Mouse (Mus musculus) liver, embryonic 12.5 days (tissue): ENCODE results near the gene Pik3ca. TPM values are rescaled to one million over a fixed set of nuclear protein-coding genes. Genes with fewer than 3 reads are reported as not detected.

Source experiments
- ATAC-seq: fragments of 200-750 bp; cut with Nextera tagmentation; 2 replicates; pipeline ENCODE4 v1.8.0; 2017; ENCODE audit warnings: moderate number of reproducible peaks, mild to moderate bottlenecking, moderate library complexity
- H3K27ac ChIP-seq: fragments of 300-500 bp; sonication (generic); 2 replicates; pipeline ENCODE4 v1.5.1; 2016; ENCODE audit warnings: mild to moderate bottlenecking
- H3K27me3 ChIP-seq: fragments of 300-500 bp; sonication (generic); replicated peaks from 2 replicates; pipeline ENCODE4 v1.6.1; 2016; ENCODE audit warnings: mild to moderate bottlenecking, moderate library complexity
- H3K36me3 ChIP-seq: fragments of 300-500 bp; sonication (generic); 2 replicates; pipeline ENCODE4 v1.6.1; 2016; ENCODE audit warnings: mild to moderate bottlenecking, moderate library complexity
- H3K4me1 ChIP-seq: fragments of 300-500 bp; sonication (generic); 2 replicates; pipeline ENCODE4 v1.6.1; 2016
- H3K4me2 ChIP-seq: fragments of 300-500 bp; sonication (generic); 2 replicates; pipeline ENCODE4 v1.6.1; 2016; ENCODE audit warnings: mild to moderate bottlenecking, moderate library complexity
- H3K4me3 ChIP-seq: fragments of 300-500 bp; sonication (generic); 2 replicates; pipeline ENCODE4 v1.5.1; 2016; ENCODE audit warnings: mild to moderate bottlenecking, moderate library complexity
- H3K9ac ChIP-seq: fragments of 300-500 bp; sonication (generic); 2 replicates; pipeline ENCODE4 v1.6.1; 2016; ENCODE audit warnings: mild to moderate bottlenecking, moderate library complexity
- H3K9me3 ChIP-seq: fragments of 300-500 bp; sonication (generic); replicated peaks from 2 replicates; pipeline ENCODE4 v1.6.1; 2016; ENCODE audit warnings: mild to moderate bottlenecking, moderate library complexity
- WGBS: fragments of 180-500 bp; shearing (Covaris S2); methylation state at CpG from one replicate; pipeline ENCODE4 v1.1.7; 2016; ENCODE audit not compliant: insufficient replicate concordance; 5-methylcytosine and 5-hydroxymethylcytosine counted together
- polyA plus RNA-seq: library from polyadenylated mRNA; unstranded; fragments of >200 nt; fragmentation: Nextera tagmentation; extraction: Ambion mirVana; gene quantifications from 2 replicates; pipeline ENCODE4 v1.2.1, GENCODE M21; 2016

The Pik3ca gene
- polyA plus RNA-seq, 1 experiment from 2014 or later: 5.6 TPM

DNA sequence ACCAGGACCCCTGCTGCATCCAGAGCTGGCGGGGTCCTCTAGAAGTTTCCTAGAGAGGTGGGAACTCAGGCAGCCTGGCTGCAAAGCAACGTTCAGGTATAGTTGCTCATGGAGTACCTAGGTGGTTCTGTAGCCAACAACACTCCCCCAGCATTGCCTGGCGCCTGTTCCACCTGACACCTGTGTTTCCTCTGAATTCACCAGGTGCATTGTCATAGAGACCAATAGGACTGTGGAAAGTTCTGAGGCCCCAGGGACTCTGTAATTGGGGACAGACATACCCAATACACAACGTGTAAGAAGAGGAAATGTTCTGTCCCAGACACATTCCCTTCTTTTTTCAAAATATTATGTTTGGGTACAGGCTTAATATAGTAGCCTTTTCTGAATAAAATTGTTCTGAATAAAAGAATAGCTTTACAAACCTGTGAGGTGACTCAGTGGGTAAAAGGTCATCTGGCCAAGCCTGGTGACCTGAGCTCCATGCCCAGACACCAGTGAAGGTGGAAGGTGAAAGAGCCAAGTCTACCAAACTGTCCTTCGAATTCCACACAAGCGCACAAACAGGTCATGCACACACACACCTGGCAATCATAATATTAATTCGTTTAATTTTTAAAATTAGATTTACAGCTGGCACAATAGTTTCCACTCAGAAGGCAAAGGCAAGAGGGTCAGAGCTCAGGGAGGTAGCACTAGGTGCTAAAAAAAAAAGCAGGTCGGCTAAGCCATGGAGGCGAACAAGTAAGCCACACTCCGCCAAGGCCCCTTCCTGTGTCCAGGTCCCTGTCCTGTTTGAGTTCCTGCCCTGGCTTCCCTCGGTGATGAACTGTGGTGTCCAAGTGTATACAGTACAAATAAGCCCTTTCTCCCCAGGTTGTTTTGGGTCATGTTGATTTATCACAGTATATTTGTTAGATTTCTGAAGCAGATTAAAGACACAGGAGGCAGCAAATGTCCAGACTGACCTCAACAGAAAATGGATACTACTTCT is 94.9 kb downstream of the Pik3ca start, which contains the start of gene Kcnmb3:
Gene Kcnmb3, minus strand, starts transcription at position 135 of the 994 bp plus-strand sequence.
- H3K9ac ChIP-seq: no peak within 1 kb of the TSS
- no peaks in the 10 kb centered on the region for H3K9me3 ChIP-seq
- no peaks in the 10 kb centered on the region for H3K4me1 ChIP-seq
- H3K4me3 ChIP-seq: no peak within 1 kb of the TSS
- H3K27ac ChIP-seq: no peak within 1 kb of the TSS
- no peak within 1 kb of the TSS for H3K4me2 ChIP-seq
- H3K36me3 ChIP-seq: no peaks in the 10 kb centered on the region
- WGBS: 59% methylated on average over 11 of the region's 11 CpGs
- ATAC-seq: no peak
- no peaks in the 10 kb centered on the region for H3K27me3 ChIP-seq

DNA sequence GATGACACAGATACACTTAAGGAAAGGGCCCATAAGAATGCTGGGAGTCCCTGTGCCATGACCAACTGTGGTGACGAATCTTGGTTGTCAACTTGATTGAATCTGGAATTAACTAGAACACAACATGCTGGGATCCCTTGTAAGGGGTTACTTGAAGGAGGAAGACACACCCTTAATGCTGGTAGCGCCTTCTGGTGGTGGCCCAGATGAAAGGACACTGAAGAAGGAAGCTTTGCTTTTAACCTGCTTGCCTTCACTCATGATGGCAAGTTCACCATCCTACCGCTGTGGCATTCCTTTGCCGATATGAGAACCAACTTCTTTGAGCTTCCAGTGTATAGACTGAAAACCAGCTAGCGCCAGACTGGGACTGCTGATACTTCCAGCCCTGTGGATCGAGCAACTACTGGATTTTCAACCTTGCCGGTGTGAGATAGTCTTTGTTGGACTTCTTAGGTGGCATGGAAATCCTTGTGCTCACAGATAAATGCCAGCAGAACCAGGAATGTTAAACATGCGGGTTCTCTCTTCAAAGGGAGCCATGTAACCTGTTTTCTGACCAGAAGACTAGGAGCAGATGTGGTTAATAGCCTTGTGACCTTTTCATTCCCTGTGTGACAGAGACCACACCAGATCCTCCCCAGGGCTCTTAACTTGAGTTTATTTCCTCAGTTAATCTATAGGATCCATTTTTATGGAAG is 97.1 kb downstream of the Pik3ca start:
- H3K9me3 ChIP-seq: no peaks in the 10 kb centered on the region
- no peak overlapping the region for H3K4me3 ChIP-seq
- H3K4me2 ChIP-seq: no peak overlapping the region
- 68% methylated on average over 8 of the region's 8 CpGs for WGBS
- H3K9ac ChIP-seq: no peak overlapping the region
- no peak overlapping the region for H3K27ac ChIP-seq
- ATAC-seq: no peak
- H3K4me1 ChIP-seq: no peaks in the 10 kb centered on the region
- H3K36me3 ChIP-seq: no peaks in the 10 kb centered on the region
- H3K27me3 ChIP-seq: no peaks in the 10 kb centered on the region

DNA sequence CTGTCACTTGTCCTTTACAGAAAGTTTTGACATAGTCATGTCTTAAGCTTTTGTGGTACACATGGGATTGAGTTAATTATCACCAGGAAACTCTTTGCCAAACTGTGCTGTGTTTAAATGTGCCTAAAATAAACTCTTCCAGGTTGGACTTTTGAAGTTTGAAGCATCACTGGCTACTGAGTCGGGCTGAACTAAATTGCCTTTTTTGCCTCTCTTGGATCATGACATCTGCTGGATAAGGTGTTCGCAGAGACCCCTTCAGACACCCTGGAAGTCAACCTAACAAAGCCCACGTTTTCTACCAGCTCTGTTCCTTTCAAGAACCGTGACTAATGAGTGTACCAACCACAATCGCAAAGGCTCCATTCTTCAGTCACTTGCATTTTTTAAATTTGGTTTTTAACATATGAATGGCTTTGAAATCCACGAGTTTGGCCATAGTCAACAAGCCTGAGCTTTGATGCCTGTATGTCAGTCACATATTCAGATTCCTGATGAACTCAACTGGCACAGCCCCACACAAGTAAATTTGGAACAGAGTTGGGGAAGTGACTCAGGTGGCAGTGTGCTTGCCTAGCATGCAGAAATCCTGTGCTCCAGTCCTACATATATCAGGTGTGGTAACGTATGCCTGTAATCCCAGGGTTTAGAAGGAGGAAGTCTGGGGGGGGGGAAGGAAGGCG is 97.8 kb downstream of the Pik3ca start:
- no peak for ATAC-seq
- no peaks in the 10 kb centered on the region for H3K9me3 ChIP-seq
- WGBS: 49% methylated on average over 8 of the region's 8 CpGs

DNA sequence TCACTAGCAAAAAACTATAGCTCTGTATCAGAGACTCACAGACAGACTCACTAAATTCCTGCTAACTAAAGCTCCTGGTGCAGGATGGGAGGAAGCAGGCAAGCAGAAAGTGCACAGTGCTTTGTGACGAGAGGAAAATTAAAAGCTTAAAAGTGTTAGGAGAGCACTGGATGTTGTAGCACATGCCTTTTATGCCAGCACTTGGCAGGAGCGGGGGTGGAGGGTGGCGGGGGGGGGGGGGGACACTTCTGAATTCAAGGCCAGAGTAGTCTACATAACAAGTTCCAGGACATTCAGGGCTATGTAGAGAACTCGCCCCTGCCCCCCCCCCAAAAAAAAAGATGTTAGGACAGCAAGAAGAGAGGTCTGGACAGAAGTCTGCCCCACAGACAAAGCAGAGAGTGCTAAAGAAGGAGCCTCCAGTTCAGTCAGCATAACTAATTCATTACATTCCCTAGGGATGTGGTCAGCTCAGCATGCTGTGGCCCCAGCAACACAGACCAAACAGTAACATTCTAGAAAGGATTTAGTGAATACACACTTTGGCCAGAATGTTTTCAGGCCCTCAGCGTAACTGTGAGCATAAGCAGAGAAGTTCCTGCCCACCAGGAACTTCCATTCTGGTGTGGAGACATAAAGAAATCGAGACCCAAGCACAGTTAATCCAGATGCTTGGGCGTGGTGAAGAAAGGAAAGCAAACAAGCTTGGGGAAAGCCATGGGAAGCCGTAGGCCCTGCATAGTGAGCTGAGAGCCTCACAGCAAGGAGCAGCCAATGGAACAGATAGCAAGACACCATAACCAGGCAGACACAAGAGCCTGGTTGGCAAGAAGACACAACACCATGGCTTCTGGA is 98.6 kb downstream of the Pik3ca start:
- ATAC-seq: no peak
- no peak overlapping the region for H3K9ac ChIP-seq
- H3K27ac ChIP-seq: no peak overlapping the region
- H3K27me3 ChIP-seq: no peaks in the 10 kb centered on the region
- no peak overlapping the region for H3K4me3 ChIP-seq
- H3K36me3 ChIP-seq: no peaks in the 10 kb centered on the region
- H3K4me1 ChIP-seq: no peaks in the 10 kb centered on the region
- H3K4me2 ChIP-seq: no peak overlapping the region
- no peaks in the 10 kb centered on the region for H3K9me3 ChIP-seq
- 45% methylated on average over 7 of the region's 8 CpGs for WGBS

More for the DNA sequence above, 97.8 kb downstream of the Pik3ca start:
- no peaks in the 10 kb centered on the region for H3K27me3 ChIP-seq
- H3K4me3 ChIP-seq: no peak overlapping the region
- H3K27ac ChIP-seq: no peak overlapping the region
- no peaks in the 10 kb centered on the region for H3K36me3 ChIP-seq
- no peaks in the 10 kb centered on the region for H3K4me1 ChIP-seq
- no peak overlapping the region for H3K9ac ChIP-seq
- H3K4me2 ChIP-seq: no peak overlapping the region

DNA sequence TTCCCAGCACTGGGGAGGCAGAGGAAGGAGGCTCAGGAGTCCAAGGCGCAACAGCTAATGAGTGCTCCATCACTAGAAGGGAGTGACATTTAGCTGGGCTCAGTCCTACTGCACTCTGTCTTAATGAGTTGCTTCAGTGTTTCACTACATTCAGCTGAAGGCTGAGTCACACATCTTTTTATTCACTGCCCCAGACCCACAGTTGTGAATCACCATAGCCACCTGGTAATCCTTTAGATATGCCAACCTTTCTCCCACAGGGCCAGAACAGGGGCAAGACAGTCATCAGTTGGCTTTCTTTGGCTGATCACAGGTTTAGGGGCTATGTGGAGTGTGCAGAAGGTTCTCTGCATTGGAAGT is 99.2 kb downstream of the Pik3ca start:
- H3K27me3 ChIP-seq: no peaks in the 10 kb centered on the region
- H3K27ac ChIP-seq: no peak overlapping the region
- no peaks in the 10 kb centered on the region for H3K4me1 ChIP-seq
- no peak for ATAC-seq
- H3K9me3 ChIP-seq: no peaks in the 10 kb centered on the region
- 93% methylated on average over 1 of the region's 1 CpGs for WGBS
- H3K4me3 ChIP-seq: no peak overlapping the region
- H3K9ac ChIP-seq: no peak overlapping the region
- no peaks in the 10 kb centered on the region for H3K36me3 ChIP-seq
- H3K4me2 ChIP-seq: no peak overlapping the region

DNA sequence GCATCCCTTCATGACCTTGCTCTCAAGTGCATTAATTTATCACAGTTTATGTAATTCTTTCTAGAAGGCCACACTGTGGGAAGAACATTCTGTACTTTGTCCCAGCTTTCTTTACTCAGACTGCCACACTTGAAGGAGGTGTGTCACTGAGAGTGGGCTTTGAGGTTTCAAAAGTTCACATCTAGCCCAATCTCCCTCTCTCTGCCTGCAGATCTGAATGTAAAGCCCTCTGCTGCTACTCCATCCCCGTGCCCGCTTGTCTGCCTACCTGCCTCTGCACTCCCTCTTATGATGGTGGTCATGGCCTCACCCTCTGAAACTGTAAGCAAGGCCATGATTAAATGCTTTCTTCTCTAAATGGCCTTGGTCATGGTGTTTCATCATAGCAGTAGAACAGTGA is 102.9 kb downstream of the Pik3ca start:
- Histone ChIP-seq H3K27me3 (no peaks in the 10 kb centered on the region), H3K9me3 (no peaks in the 10 kb centered on the region), H3K4me2 (no peak overlapping the region), H3K4me3 (no peak overlapping the region), H3K4me1 (no peaks in the 10 kb centered on the region), H3K27ac (no peak overlapping the region), H3K36me3 (no peaks in the 10 kb centered on the region), H3K9ac (no peak overlapping the region)
- WGBS: 80% methylated on average over 2 of the region's 2 CpGs
- no peak for ATAC-seq

DNA sequence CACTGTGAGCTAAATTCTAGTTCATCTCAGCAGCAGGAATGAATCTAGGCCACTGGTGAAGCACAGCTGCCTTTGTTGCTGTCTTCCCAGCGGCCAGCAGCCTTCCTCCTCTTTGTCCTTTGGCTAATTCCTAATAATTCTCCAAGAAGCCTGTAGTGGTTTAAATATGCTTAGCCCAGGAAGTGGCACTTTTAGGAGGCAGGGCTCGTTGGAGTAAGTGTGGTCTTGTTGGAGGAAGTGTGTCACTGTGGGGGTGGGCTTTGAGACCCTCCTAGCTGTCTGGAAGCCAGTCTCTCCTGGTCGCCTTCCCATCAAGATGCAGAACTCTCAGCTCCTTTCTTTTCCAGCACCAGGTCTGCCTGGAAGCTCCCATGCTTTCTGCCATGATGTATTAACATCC is 108.4 kb downstream of the Pik3ca start:
- no peak overlapping the region for H3K4me3 ChIP-seq
- H3K27me3 ChIP-seq: no peaks in the 10 kb centered on the region
- no peaks in the 10 kb centered on the region for H3K36me3 ChIP-seq
- peaks cover 23% of the 10 kb centered on the region for H3K4me1 ChIP-seq
- no peak overlapping the region for H3K9ac ChIP-seq
- WGBS: 39% methylated on average over 3 of the region's 3 CpGs
- H3K4me2 ChIP-seq: no peak overlapping the region
- no peak overlapping the region for H3K27ac ChIP-seq
- no peak for ATAC-seq
- no peaks in the 10 kb centered on the region for H3K9me3 ChIP-seq

DNA sequence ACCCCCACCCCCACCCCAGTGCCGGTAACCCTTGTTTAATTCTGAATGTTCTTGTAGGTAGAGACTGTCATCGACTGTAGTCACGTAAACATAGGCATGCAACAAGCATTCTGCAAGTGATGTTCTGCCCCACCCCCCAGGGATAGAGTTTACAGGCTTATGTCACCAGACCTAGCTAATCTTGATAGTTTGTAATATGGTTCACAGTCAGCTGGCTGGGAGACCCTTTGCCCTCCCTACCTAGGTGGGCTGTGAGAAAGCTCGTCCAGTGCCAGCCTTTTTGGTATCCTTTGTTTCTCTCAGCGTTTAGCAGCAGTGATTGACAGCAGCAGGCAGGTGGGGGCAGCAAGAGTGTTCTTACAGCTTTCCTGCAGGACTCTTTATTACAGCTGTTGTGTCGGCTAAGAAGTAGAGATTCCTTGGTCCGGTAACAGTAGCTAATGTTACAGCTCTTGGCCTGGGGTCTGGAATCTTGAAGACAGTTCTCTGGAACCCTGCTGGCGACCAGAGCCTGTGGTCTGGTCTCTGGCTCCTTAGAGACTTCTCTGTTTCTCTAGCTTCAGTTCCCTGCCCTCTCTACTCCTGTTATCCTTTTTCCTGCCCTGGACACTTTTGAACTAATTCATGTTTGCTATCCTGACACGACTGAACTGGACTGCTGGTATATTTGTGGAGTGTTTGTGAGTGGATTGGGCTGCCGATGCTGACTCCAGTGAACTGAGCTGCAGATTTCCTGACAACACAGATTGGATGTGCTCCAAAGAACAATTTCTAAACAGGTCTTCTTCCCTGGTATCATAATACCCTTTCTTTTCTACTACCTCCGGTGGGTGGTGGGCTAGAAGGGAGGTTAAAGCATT is 109.1 kb downstream of the Pik3ca start:
- peaks cover 29% of the 10 kb centered on the region for H3K4me1 ChIP-seq
- no peak for ATAC-seq
- no peaks in the 10 kb centered on the region for H3K36me3 ChIP-seq
- WGBS: 62% methylated on average over 11 of the region's 11 CpGs
- H3K27me3 ChIP-seq: no peaks in the 10 kb centered on the region
- H3K4me2 ChIP-seq: no peak overlapping the region
- H3K9ac ChIP-seq: no peak overlapping the region
- no peaks in the 10 kb centered on the region for H3K9me3 ChIP-seq
- no peak overlapping the region for H3K4me3 ChIP-seq
- H3K27ac ChIP-seq: no peak overlapping the region

DNA sequence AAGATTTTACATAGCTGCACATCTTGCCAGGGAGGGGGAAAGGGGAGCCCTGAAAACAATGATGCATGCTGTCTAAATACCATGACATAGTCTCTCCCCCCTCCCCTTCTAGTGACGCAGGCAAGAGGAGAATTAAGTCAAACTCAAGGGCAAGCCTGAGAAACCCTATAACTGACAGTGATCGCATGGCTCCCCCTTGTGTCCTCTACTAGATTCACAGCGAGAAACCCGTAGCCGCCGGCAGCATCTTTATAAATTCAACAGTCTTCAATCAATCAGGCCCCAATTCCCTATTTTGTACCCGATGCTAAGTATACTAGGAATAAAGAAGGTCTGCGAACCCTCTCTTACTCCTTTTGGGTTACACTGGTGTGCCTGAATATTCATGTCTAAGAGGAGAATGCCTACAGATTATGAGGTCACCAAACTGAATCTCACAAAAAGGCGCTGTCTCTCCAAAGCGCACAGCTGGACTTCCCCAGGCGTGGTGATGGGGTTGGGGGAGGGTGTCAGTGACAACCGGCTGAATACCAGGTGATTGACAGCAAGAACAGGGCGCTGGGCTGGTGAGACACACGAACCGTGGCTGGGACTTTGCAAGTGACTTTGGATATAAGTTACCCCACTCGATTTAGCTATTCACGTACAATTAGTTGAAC is 111.3 kb downstream of the Pik3ca start:
- Histone ChIP-seq H3K4me2 (peak overlapping the region; percentile 95), H3K4me3 (peak overlapping the region; percentile 86), H3K27ac (peak overlapping the region; percentile 36; the same call in 1 of the 2 replicates), H3K9me3 (no peaks in the 10 kb centered on the region), H3K36me3 (peaks cover 5% of the 10 kb centered on the region; the same call in 1 of the 2 replicates), H3K9ac (peak overlapping the region; percentile 41; the same call in 1 of the 2 replicates), H3K4me1 (peaks cover 49% of the 10 kb centered on the region), H3K27me3 (no peaks in the 10 kb centered on the region)
- no peak for ATAC-seq
- 7% methylated on average over 17 of the region's 17 CpGs for WGBS
